ENCODE assay signal across 24 mouse cellular contexts in the genomic region with DNA sequence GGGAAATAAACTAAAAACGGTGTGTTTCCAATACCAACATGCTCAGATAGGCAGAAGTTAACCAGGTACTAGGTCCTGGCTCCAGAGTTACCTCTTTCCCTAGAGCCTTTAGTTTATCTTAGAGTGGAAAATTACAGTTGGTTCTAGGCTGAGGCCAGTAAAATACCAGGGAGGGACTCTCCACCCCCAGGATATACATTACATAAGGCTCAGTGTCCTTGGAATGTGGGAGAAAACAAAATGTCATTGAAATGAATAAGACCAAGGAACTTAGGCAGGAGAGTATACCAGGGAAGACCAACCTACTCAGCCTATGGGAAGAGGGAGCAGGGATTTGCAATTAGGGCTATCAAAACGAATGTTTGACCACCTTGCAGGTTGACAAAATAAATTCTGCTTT.
"Had no signal": no experiment of that assay in that cellular context is flagged by ENCODE, and none has a peak within 500 bp of the region (broad histone marks: within the 10 kb centered on the region; RNA-seq: fewer than 3 reads in every experiment).

No protein-coding gene starts in this region.

- H3K27me3 ChIP-seq: limb, embryonic 12.5 days; limb, embryonic 15.5 days; liver, embryonic 12.5 days; liver, embryonic 15.5 days; lung, embryonic 15.5 days; megakaryocyte, embryonic 14.5 days; midbrain, embryonic 13.5 days; neural tube, embryonic 13.5 days; stomach, embryonic 15.5 days had no signal

- H3K36me3 ChIP-seq: limb, embryonic 12.5 days; limb, embryonic 15.5 days; liver, embryonic 12.5 days; liver, embryonic 15.5 days; lung, embryonic 15.5 days; midbrain, embryonic 10.5 days; midbrain, embryonic 13.5 days; neural tube, embryonic 13.5 days; stomach, embryonic 15.5 days had no signal

- H3K27ac ChIP-seq: kidney, postnatal 0 days; left cerebral cortex, adult 2 months; limb, embryonic 12.5 days; limb, embryonic 15.5 days; liver, embryonic 12.5 days; liver, embryonic 15.5 days; lung, embryonic 15.5 days; midbrain, embryonic 10.5 days; midbrain, embryonic 13.5 days; neural tube, embryonic 13.5 days; stomach, embryonic 15.5 days had no signal

- H3K4me1 ChIP-seq: limb, embryonic 12.5 days; limb, embryonic 15.5 days; liver, embryonic 12.5 days; liver, embryonic 15.5 days; lung, embryonic 15.5 days; midbrain, embryonic 10.5 days; midbrain, embryonic 13.5 days; neural tube, embryonic 13.5 days; stomach, embryonic 15.5 days had no signal

- DNase-seq: kidney, adult 2 months; kidney, postnatal 36 days; layer of hippocampus, postnatal 36 days; left cerebral cortex, postnatal 4 days; lung, adult 18-20 months; lung, postnatal 10 days; lung, postnatal 36 days; retina, postnatal 1 day; right cerebral cortex, postnatal 25 days; spleen, adult 18-20 months; thymus, postnatal 25 days had no signal

- H3K4me3 ChIP-seq: left cerebral cortex, adult 2 months; limb, embryonic 12.5 days; limb, embryonic 15.5 days; liver, embryonic 12.5 days; liver, embryonic 15.5 days; lung, embryonic 15.5 days; megakaryocyte, embryonic 14.5 days; midbrain, embryonic 10.5 days; midbrain, embryonic 13.5 days; myocyte; neural tube, embryonic 13.5 days; stomach, embryonic 15.5 days had no signal

- H3K9ac ChIP-seq: limb, embryonic 12.5 days; limb, embryonic 15.5 days; liver, embryonic 12.5 days; liver, embryonic 15.5 days; lung, embryonic 15.5 days; midbrain, embryonic 13.5 days; neural tube, embryonic 13.5 days; stomach, embryonic 15.5 days had no signal

- H3K9me3 ChIP-seq: limb, embryonic 15.5 days; liver, embryonic 12.5 days; liver, embryonic 15.5 days; lung, embryonic 15.5 days; midbrain, embryonic 13.5 days; neural tube, embryonic 13.5 days; stomach, embryonic 15.5 days had no signal
